In genomic region chr3:51483741-51484359, GRCm38 (mm10) we compare ENCODE assay signal across 8 mouse cellular contexts. TPM values are rescaled to one million over a fixed set of nuclear protein-coding genes. Genes with fewer than 3 reads are reported as not detected.
DNase-seq lines count a peak whose midpoint lies in the region; ATAC-seq and TF ChIP-seq lines count a peak whose summit lies in the region.

Gene Rab33b, plus strand, starts transcription at chr3:51483920.

- peak within 1 kb of the TSS; percentile 84 for H3K4me3 ChIP-seq in bone marrow macrophage, adult 2 months (ENCODE audit: insufficient read depth, low read length)
- H3K4me3 ChIP-seq in embryonic fibroblast, embryonic 13.5 days (ENCODE audit: insufficient read depth, low read length) = peak within 1 kb of the TSS; percentile 75
- peak within 1 kb of the TSS; percentile 62 for H3K4me3 ChIP-seq in kidney, embryonic 14.5 days (ENCODE audit: low read length)
- peak within 1 kb of the TSS; percentile 85 for H3K4me3 ChIP-seq in limb, embryonic 15.5 days

- H3K4me1 ChIP-seq in bone marrow macrophage, adult 2 months (ENCODE audit: control insufficient read depth, insufficient read depth, low read length) = peaks cover 6% of the 10 kb centered on the region
- peaks cover 5% of the 10 kb centered on the region; the same call in 1 of the 2 replicates for H3K4me1 ChIP-seq in embryonic fibroblast, embryonic 13.5 days (ENCODE audit: control insufficient read depth, insufficient read depth, low read length)
- peaks cover 14% of the 10 kb centered on the region for H3K4me1 ChIP-seq in kidney, embryonic 14.5 days (ENCODE audit: control insufficient read depth, insufficient read depth, low read length)
- H3K4me1 ChIP-seq in limb, embryonic 15.5 days = peaks cover 27% of the 10 kb centered on the region; the same call in 1 of the 2 replicates

- H3K27me3 ChIP-seq in kidney, embryonic 14.5 days (ENCODE audit: control insufficient read depth, insufficient read depth, low read length) = no peaks in the 10 kb centered on the region
- H3K27me3 ChIP-seq in limb, embryonic 15.5 days = no peaks in the 10 kb centered on the region

- TF ChIP-seq POLR2A in bone marrow macrophage, adult 2 months (IDR thresholded peaks at IDR 0.05; ENCODE audit: borderline replicate concordance, low read depth, low read length) = peak; percentile 91; the same call in 1 of the 2 replicates
- TF ChIP-seq POLR2A in embryonic fibroblast, embryonic 13.5 days (IDR thresholded peaks at IDR 0.05; ENCODE audit: low read depth, low read length) = peak; percentile 98

- peak within 1 kb of the TSS; percentile 72 for H3K4me2 ChIP-seq in kidney, embryonic 14.5 days (replicated peaks; ENCODE audit: low read depth, low read length)
- H3K4me2 ChIP-seq in limb, embryonic 15.5 days = peak within 1 kb of the TSS; percentile 58

- ATAC-seq in kidney, embryonic 14.5 days (ENCODE audit: low FRiP score, low TSS enrichment) = peak; percentile 97
- ATAC-seq in limb, embryonic 15.5 days (ENCODE audit: insufficient number of reproducible peaks, low FRiP score, low TSS enrichment, low read depth) = peak; percentile 96

- DNase-seq in A20 (ENCODE audit: low read depth, low spot score) = peak; percentile 99
- peak; percentile 96 for DNase-seq in heart, adult 9 months (ENCODE audit: low spot score in 2 of 2)
- DNase-seq in monocyte, adult 2 months (ENCODE audit: low read depth in 1 of 2, low spot score in 2 of 2) = peak; percentile 91 to 92
- DNase-seq in spleen, postnatal 36 days (ENCODE audit: low spot score in 2 of 2) = peak; percentile 96 to 97

- H3K27ac ChIP-seq in bone marrow macrophage, adult 2 months (ENCODE audit: insufficient read depth, low read depth, low read length) = peak within 1 kb of the TSS; percentile 77
- peak within 1 kb of the TSS; percentile 82 for H3K27ac ChIP-seq in embryonic fibroblast, embryonic 13.5 days (ENCODE audit: insufficient read depth, low read length)
- H3K27ac ChIP-seq in kidney, embryonic 14.5 days (ENCODE audit: low read depth, low read length) = peak within 1 kb of the TSS; percentile 87
- peak within 1 kb of the TSS; percentile 96 for H3K27ac ChIP-seq in limb, embryonic 15.5 days

- no peaks in the 10 kb centered on the region for H3K36me3 ChIP-seq in kidney, embryonic 14.5 days (ENCODE audit: control insufficient read depth, insufficient read depth, low read length)
- no peaks in the 10 kb centered on the region for H3K36me3 ChIP-seq in limb, embryonic 15.5 days

- under 1% methylated on average over 65 of the region's 70 CpGs for WGBS in kidney, embryonic 14.5 days
- under 1% methylated on average over 64 of the region's 70 CpGs for whole genome bisulfite sequencing in limb, embryonic 15.5 days

- TF ChIP-seq CTCF in bone marrow macrophage, adult 2 months (IDR thresholded peaks at IDR 0.05; ENCODE audit: low read depth, low read length) = no peak
- TF ChIP-seq CTCF in embryonic fibroblast, embryonic 13.5 days (IDR thresholded peaks at IDR 0.05; ENCODE audit: borderline replicate concordance, insufficient read depth, low read length) = peak; percentile 14; the same call in 1 of the 2 replicates

- peak within 1 kb of the TSS; percentile 85 for H3K9ac ChIP-seq in kidney, embryonic 14.5 days (ENCODE audit: low read depth, low read length)
- peak within 1 kb of the TSS; percentile 80 for H3K9ac ChIP-seq in limb, embryonic 15.5 days

- no peaks in the 10 kb centered on the region for H3K9me3 ChIP-seq in kidney, embryonic 14.5 days (ENCODE audit: control insufficient read depth, low read length)
- no peaks in the 10 kb centered on the region for H3K9me3 ChIP-seq in limb, embryonic 15.5 days

RNA-seq across cellular contexts. Expression of gene Rab33b, which starts in this region (rescaled TPM):
- polyA plus RNA-seq in bone marrow macrophage, adult 2 months (2012; ENCODE audit: insufficient read depth, insufficient read length, missing spikeins) = 15.6 and 16.6 TPM in 2 replicates
- 23.2 and 24.5 TPM in 2 replicates for polyA plus RNA-seq in embryonic fibroblast, embryonic 13.5 days (2011; ENCODE audit: insufficient read length, low read depth, missing spikeins)
- 10.5 and 17.5 TPM in 2 replicates for polyA plus RNA-seq in kidney, embryonic 14.5 days (2014; fragmentation: Nextera tagmentation; extraction: Ambion mirVana)
- polyA plus RNA-seq in limb, embryonic 15.5 days (2015; fragmentation: Nextera tagmentation; extraction: Ambion mirVana) = 29.5 and 29.7 TPM in 2 replicates

Comparison
In these comparisons a context has a peak if more than half of its experiments do, and no peak if none do; other contexts are left out.
1. Peak in every context shown above with its lines: DNase-seq, ATAC-seq, H3K4me3 ChIP-seq and H3K27ac ChIP-seq.